Mouse (Mus musculus) ES-E14 (cell line): Measurements from ENCODE around the gene Fam185a.

Experiments
- HCFC1 ChIP-seq: IDR thresholded peaks from 2 replicates; pipeline ENCODE4 v1.6.1; 2012; ENCODE audit warnings: low read length, inconsistent platforms, borderline replicate concordance; ENCODE audit not compliant: insufficient read depth
- ZC3H11A ChIP-seq: IDR thresholded peaks from 2 replicates; pipeline ENCODE4 v1.6.1; 2012; ENCODE audit warnings: low read depth, mild to moderate bottlenecking, inconsistent platforms, low read length, borderline replicate concordance

- TF ChIP-seq HCFC1 (no peak), ZC3H11A (no peak)
Measured at GRCm38 (mm10) chr5:21493294-21493999, 68.7 kb downstream of the Fam185a start.
